Mouse (Mus musculus) embryonic facial prominence, embryonic 10.5 days (tissue): ENCODE results near the gene Cmtm6. TPM values are rescaled to one million over a fixed set of nuclear protein-coding genes. Genes with fewer than 3 reads are reported as not detected.
A peak's percentile ranks its signal among the peaks of the same experiment; 100 is the strongest.

ENCODE experiments used
- DNase-seq: peaks from one replicate; pipeline ENCODE4 v3.0.0-alpha.2; 2017; ENCODE audit warnings: low spot score
- H3K27ac ChIP-seq: fragments of 300-500 bp; sonication (generic); replicated peaks from 2 replicates; pipeline ENCODE4 v1.5.1; 2016; ENCODE audit warnings: mild to moderate bottlenecking
- H3K27me3 ChIP-seq: fragments of 300-500 bp; sonication (generic); replicated peaks from 2 replicates; pipeline ENCODE4 v1.6.1; 2016; ENCODE audit warnings: low read depth, mild to moderate bottlenecking; ENCODE audit not compliant: poor library complexity, severe bottlenecking
- H3K36me3 ChIP-seq: fragments of 300-500 bp; sonication (generic); replicated peaks from 2 replicates; pipeline ENCODE4 v1.6.1; 2016; ENCODE audit warnings: mild to moderate bottlenecking, moderate library complexity
- H3K4me1 ChIP-seq: fragments of 300-500 bp; sonication (generic); 2 replicates; pipeline ENCODE4 v1.6.1; 2016
- H3K4me3 ChIP-seq: fragments of 300-500 bp; sonication (generic); 2 replicates; pipeline ENCODE4 v1.5.1; 2016; ENCODE audit warnings: mild to moderate bottlenecking, moderate library complexity
- H3K9me3 ChIP-seq: fragments of 300-500 bp; sonication (generic); 2 replicates; pipeline ENCODE4 v1.6.1; 2016; ENCODE audit warnings: mild to moderate bottlenecking
- WGBS: fragments of 180-500 bp; shearing (Covaris S2); methylation state at CpG from one replicate; pipeline ENCODE4 v1.1.7; 2016; 5-methylcytosine and 5-hydroxymethylcytosine counted together
- polyA plus RNA-seq: library from polyadenylated mRNA; unstranded; fragments of >200 nt; fragmentation: Nextera tagmentation; extraction: Ambion mirVana; gene quantifications from 2 replicates; pipeline ENCODE4 v1.2.1, GENCODE M21; 2016

Cmtm6 gene
- polyA plus RNA-seq, 1 experiment from 2014 or later = 29.5 TPM

DNA sequence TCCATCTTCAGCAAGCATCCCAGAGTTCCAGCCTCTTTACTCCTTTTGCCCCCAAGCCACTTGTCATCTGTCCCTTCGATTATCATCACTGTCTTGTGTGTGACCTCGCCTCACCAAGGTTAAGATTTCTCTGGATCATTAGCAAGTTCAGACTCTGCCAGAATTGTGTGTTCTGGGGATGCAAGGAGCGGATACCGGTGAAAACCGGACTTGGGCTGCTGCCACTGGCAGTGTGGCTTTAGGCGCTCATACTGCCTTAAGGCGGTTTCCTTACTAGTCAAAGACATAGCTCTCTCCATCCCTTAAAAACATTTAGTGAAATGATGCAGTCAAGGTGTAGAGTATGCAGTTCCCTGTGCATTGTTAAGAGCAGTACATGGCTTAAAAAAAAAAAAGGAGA lies 48.0 kb downstream of the Cmtm6 start:
- Histone ChIP-seq H3K4me1 (peaks cover 51% of the 10 kb centered on the region), H3K27me3 (no peaks in the 10 kb centered on the region), H3K9me3 (no peaks in the 10 kb centered on the region), H3K4me3 (no peak overlapping the region), H3K36me3 (peaks cover 18% of the 10 kb centered on the region), H3K27ac (no peak overlapping the region)
- WGBS = 87% methylated on average over 7 of the region's 7 CpGs
- DNase-seq = no peak

DNA sequence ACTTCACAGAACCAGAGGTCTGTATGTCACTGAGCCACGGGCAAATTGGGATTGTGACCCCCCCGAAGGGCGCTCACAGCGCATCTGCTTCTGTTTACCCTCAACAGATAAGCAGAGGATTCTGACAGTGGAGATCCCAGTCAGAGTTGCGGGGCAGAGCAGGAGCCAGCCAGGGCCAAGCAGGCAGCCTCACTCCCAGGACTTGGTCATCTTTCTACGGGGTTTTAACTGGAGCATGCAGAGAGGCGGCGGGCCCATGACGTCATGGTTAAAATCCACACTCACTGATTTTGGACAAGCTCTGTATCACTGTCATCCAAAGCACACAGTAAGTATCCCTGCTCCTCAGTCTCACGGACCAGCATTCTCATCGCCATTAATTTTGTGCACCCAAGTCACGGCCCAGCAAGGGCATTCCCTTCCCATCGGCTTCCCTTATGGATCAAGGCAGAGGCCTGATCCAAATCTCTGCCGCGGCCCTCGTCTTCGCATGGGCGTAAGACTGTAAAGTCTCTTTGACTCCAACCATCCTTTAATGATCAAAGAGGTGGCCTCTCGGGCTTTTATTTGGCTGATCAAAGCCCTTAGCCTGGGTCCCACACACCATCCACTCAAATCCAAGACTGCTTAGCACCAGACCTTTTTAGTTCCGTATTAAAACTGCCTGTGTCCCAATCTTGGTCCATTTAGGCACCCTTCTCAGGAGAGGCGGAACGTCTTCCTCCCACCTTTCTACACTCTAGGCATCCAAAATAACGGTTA lies 49.2 kb downstream of the Cmtm6 start:
- WGBS = 36% methylated on average over 23 of the region's 23 CpGs
- DNase-seq = peak; percentile 43
- no peaks in the 10 kb centered on the region for H3K9me3 ChIP-seq
- peak overlapping the region; percentile 92 for H3K27ac ChIP-seq
- no peaks in the 10 kb centered on the region for H3K27me3 ChIP-seq
- H3K36me3 ChIP-seq = peaks cover 11% of the 10 kb centered on the region
- peak overlapping the region; percentile 77 for H3K4me3 ChIP-seq
- peaks cover 45% of the 10 kb centered on the region for H3K4me1 ChIP-seq

DNA sequence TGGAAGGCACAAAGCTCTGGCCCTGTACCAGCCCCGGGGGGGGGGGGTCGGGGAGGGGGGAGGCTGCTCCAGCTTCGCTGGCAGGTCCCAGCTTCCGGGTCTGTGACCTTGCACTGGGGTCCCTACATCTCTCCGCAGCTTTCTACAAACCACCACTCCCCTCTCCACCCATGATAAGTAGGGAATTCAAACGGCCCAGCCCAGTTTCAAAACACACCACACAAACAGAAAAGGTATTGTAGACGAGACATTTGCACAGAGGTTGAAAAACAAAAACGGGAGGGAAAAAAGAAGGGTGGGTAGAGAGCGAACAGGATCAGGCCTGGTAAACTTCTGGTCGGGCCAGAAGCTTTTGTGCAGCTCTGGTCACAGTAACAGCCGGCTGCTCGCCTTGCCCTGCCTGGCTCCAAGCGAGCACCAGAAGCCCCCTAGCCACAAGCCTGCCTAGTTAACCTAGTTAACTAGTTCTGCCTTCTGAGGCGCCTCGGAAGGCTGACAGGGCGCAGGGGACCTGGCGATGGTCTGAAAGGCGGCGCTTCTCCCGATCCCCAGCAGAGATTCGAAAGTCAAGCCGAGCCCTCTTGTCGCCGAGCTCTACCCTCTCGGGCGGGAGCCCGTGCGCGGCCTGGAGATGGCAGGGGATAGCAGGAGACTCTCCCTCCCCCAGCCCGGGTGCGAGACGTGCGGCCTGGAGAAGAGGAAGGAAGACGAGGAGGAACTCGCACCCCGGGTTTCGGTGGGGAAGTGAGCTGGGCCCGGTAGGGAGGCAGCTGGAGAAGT lies 50.0 kb downstream of the Cmtm6 start:
- Histone ChIP-seq H3K4me1 (peaks cover 46% of the 10 kb centered on the region), H3K4me3 (peak overlapping the region; percentile 77), H3K27me3 (no peaks in the 10 kb centered on the region), H3K27ac (peak overlapping the region; percentile 92), H3K36me3 (0 out of 2 replicates have a peak, but pooled peaks cover 9% of the 10 kb centered on the region), H3K9me3 (no peaks in the 10 kb centered on the region)
- under 1% methylated on average over 38 of the region's 38 CpGs for WGBS
- DNase-seq = peak; percentile 73

- no peaks in the 10 kb centered on the region; the same call in 1 of the 2 replicates for H3K9me3 ChIP-seq
- peak; percentile 88 for DNase-seq
- H3K27me3 ChIP-seq = no peaks in the 10 kb centered on the region
- 0 out of 2 replicates have a peak, but pooled peaks cover 9% of the 10 kb centered on the region for H3K36me3 ChIP-seq
- peak within 1 kb of the TSS; percentile 92 for H3K27ac ChIP-seq
- WGBS = under 1% methylated on average over 54 of the region's 54 CpGs
- H3K4me3 ChIP-seq = peak within 1 kb of the TSS; percentile 77
- peaks cover 42% of the 10 kb centered on the region for H3K4me1 ChIP-seq
These were observed 50.8 kb downstream of the Cmtm6 start, which contains the start of gene Cmtm7 for GRCm38 (mm10) chr9:114781526-114782212. Cmtm7 (minus strand) TSS chr9:114781856.

DNA sequence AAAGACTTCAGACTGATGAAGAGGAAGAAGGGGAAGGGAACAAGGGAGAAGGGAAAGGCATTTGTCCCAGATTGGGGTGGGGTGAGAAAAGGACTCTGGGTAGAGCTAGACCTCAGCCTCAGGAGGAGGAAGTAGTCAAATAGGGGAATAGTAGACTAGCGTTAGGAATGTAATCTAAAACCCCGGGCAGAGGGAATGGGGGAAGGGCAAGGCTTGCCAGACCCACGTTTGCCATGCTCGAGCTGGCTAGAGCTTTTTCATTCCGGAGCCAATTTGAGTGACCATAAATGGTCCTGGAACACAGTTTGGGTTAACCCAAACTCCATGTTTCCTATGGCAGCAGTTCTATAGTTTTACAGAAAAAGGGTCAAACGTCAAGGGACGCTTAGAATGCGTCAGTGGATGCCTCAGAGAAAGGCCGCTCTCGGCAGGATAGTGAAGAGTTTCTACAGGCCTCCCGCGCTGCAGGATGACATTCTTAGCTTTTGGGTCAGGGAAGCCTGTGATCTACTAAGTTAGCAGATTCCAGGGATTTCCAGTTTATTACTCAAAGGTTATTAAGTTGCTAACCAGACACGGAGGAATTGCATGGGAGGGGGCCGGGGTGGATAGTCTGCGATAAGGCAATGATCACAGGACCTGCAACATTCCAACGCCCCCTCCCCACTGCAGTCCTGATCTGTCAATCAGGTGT lies 54.7 kb downstream of the Cmtm6 start:
- peak overlapping the region; percentile 83 for H3K27ac ChIP-seq
- peaks cover 40% of the 10 kb centered on the region for H3K4me1 ChIP-seq
- WGBS = 9% methylated on average over 16 of the region's 16 CpGs
- peak; percentile 70 for DNase-seq
- H3K9me3 ChIP-seq = peaks cover 2% of the 10 kb centered on the region; the same call in 1 of the 2 replicates
- H3K4me3 ChIP-seq = peak overlapping the region; percentile 8; the same call in 1 of the 2 replicates
- no peaks in the 10 kb centered on the region for H3K36me3 ChIP-seq
- H3K27me3 ChIP-seq = no peaks in the 10 kb centered on the region

DNA sequence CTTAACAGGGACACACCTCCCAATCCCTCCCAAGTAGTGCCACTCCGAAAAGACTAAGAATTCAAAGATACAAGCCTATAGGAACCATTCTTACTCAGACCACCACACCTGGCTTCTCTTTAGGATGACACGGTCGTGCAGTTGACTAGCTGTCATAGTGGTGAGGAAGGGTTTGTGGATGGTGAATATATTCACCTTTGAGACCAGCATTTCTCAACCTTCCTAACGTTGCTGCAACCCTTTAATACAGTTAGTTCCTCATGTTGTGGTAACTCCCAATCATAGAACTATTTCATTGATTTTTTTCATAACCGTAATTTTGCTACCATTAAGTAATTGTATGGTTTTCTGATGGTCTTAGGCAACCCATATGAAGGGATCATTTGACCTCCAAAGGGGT lies 56.2 kb downstream of the Cmtm6 start:
- Histone ChIP-seq H3K9me3 (peaks cover 2% of the 10 kb centered on the region; the same call in 1 of the 2 replicates), H3K4me1 (peaks cover 32% of the 10 kb centered on the region), H3K36me3 (no peaks in the 10 kb centered on the region), H3K27me3 (no peaks in the 10 kb centered on the region), H3K27ac (no peak overlapping the region), H3K4me3 (no peak overlapping the region)
- 93% methylated on average over 5 of the region's 5 CpGs for WGBS
- no peak for DNase-seq

DNA sequence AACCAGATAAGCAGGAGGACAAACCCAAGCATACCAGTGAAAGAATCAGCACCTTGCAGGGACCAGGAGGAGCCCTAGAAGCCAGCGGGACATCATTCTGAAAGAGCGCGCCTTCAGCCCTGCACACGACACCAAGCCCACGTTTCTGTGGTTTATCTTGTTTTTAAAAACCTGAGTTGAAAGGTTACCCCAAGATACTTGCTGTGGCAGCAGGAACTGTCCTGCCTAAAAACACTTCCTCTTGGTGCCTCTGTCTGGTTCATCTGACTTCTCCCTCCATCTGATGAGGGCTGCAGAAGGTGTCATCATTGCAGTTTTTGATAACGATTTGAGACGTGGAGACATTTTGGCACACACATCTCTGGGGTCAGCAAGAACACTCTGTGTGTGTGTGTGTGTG lies 56.8 kb downstream of the Cmtm6 start:
- H3K27me3 ChIP-seq = no peaks in the 10 kb centered on the region
- no peak overlapping the region for H3K4me3 ChIP-seq
- 88% methylated on average over 7 of the region's 7 CpGs for WGBS
- no peak for DNase-seq
- H3K27ac ChIP-seq = no peak overlapping the region
- peaks cover 2% of the 10 kb centered on the region; the same call in 1 of the 2 replicates for H3K9me3 ChIP-seq
- peaks cover 33% of the 10 kb centered on the region for H3K4me1 ChIP-seq
- H3K36me3 ChIP-seq = no peaks in the 10 kb centered on the region

DNA sequence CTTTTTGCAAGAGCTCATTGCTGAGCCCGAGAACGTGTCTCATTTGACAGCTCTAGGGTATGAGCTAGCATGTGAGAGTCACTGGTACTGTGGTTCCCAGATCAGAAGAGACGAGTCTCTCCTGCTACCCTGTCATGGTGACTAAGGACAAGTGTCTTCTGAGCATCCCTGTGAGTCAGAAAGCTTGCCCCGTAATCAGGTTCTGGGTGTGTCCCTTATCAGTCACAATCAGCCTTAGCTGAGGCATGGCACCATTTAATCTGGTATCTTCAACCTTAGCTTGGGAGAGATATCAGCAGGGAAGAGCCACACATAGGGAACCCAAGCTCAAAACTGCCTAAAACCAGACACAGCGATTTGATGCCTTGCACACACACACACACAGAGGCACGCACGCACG lies 57.8 kb downstream of the Cmtm6 start:
- H3K9me3 ChIP-seq = peaks cover 2% of the 10 kb centered on the region; the same call in 1 of the 2 replicates
- WGBS = 91% methylated on average over 8 of the region's 8 CpGs
- H3K27ac ChIP-seq = no peak overlapping the region

DNA sequence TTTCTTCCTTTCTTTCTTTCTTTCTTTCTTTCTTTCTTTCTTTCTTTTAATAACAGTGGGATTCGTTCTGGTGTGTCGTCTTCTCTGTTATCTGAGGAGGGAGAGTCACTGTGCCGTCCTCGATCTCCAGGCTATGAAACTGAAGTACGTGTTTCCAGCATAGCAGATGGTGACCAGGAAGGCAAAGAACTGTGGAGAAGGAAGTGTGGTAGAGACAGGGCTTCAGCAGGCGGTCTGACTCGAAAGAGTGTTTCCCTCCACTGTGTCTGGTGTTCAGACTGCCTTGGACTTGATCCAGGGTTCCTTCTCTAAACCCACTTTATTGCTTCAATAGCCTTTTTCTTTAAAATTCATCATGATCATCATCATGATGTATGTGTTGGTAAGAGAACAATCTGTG lies 58.6 kb downstream of the Cmtm6 start:
- Histone ChIP-seq H3K4me3 (no peak overlapping the region), H3K27me3 (no peaks in the 10 kb centered on the region), H3K27ac (no peak overlapping the region), H3K9me3 (peaks cover 2% of the 10 kb centered on the region; the same call in 1 of the 2 replicates), H3K4me1 (peaks cover 38% of the 10 kb centered on the region), H3K36me3 (no peaks in the 10 kb centered on the region)
- DNase-seq = no peak
- 85% methylated on average over 7 of the region's 7 CpGs for WGBS

More for the DNA sequence above, 57.8 kb downstream of the Cmtm6 start:
- Histone ChIP-seq H3K36me3 (no peaks in the 10 kb centered on the region), H3K27me3 (no peaks in the 10 kb centered on the region), H3K4me1 (peaks cover 33% of the 10 kb centered on the region), H3K4me3 (no peak overlapping the region)
- no peak for DNase-seq

DNA sequence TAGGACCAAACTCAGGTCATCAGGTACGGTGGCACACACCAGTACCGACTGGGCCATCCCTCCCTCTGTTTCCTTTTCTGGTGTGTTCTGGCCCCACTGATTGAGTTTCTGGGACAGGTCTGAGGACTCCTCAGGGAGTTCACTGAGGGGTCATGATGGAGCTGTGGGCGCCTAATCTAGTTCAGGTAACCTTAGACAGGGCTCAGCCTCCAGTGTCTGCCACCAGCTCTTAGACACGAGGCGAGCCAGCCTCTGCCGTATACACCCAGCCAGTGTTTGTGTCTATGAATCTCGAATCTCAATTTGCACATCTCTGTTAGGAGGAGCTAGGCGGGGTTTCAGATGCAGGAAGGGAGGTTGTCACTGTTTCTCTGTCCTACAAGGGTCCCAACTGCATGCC lies 59.1 kb downstream of the Cmtm6 start:
- peaks cover 2% of the 10 kb centered on the region; the same call in 1 of the 2 replicates for H3K9me3 ChIP-seq
- no peak overlapping the region for H3K4me3 ChIP-seq
- H3K36me3 ChIP-seq = no peaks in the 10 kb centered on the region
- DNase-seq = no peak
- peaks cover 36% of the 10 kb centered on the region for H3K4me1 ChIP-seq
- 85% methylated on average over 8 of the region's 8 CpGs for WGBS
- no peaks in the 10 kb centered on the region for H3K27me3 ChIP-seq
- H3K27ac ChIP-seq = no peak overlapping the region

- Histone ChIP-seq H3K27ac (no peak overlapping the region), H3K4me3 (no peak overlapping the region), H3K27me3 (no peaks in the 10 kb centered on the region), H3K4me1 (peaks cover 57% of the 10 kb centered on the region), H3K36me3 (no peaks in the 10 kb centered on the region), H3K9me3 (no peaks in the 10 kb centered on the region)
- WGBS = 86% methylated on average over 9 of the region's 9 CpGs
- no peak for DNase-seq
These were observed 62.9 kb downstream of the Cmtm6 start for GRCm38 (mm10) chr9:114793764-114794295.
